Mouse (Mus musculus) ES-Bruce4 (cell line): ENCODE measurements around the gene Mmp14.

Source experiments
- CTCF ChIP-seq: IDR thresholded peaks from one replicate; pipeline ENCODE4 v1.8.1; 2011; ENCODE audit warnings: low read depth, low read length
- POLR2A ChIP-seq: IDR thresholded peaks from one replicate; pipeline ENCODE4 v1.8.1; 2011; ENCODE audit warnings: low read length; ENCODE audit not compliant: insufficient read depth

DNA sequence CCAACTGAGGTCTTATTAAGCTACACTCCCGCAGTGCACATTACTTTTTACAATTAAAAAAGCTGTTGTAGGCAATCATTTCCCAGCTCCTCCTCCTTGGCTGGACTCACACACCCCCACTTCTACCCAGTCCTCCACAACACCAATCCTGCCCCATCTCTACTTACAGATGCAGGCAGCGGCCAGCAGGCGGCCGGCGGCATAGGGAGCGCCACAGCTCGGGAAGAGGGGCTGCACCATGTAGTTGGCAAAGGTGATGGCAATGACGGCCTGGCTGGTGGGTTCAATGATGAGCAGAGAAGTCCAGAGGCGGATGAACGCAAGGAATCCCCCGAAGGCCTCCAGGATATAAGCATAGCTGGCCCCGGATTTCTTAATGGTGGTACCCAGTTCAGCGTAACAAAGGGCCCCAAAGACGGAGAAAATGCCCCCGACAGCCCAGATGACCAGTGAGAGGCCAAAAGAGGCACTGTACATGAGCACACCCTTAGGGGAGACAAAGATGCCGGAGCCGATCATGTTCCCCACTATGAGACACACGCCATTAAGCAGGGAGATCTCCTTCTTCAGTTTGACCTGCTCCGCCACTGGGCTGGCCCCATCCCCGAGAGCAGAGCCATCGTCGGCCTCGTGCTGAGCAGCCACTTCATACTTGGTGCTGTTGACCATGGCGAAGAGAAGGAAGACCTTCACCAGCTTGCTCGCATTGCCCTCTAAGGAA is 22.9 kb upstream of the Mmp14 start:
- TF ChIP-seq CTCF (peak; percentile 26), POLR2A (no peak)
